Mouse (Mus musculus) megakaryocyte-erythroid progenitor cell, adult 5-6 weeks (primary cell): ENCODE results near the gene Upk2. TPM values are rescaled to one million over a fixed set of nuclear protein-coding genes. Genes with fewer than 3 reads are reported as not detected.
"Not testable (repeated sequence)": the region's sequence is repeated elsewhere in the genome, so short reads cannot be mapped to it uniquely, and the experiment has no call there.

ENCODE experiments used
- ATAC-seq: replicated peaks from 2 replicates; pipeline ENCODE4 v1.8.0; 2016; ENCODE audit warnings: mild to moderate bottlenecking, inconsistent platforms; ENCODE audit not compliant: severe bottlenecking, poor library complexity, low FRiP score, low TSS enrichment
- total RNA-seq, 2 experiments: library from RNA; stranded (forward) in 1 of 2; stranded (reverse) in 1 of 2; fragments of 200-1000, 215-1000 nt in 1 of 2; fragments of >200 nt in 1 of 2; fragmentation: Nextera tagmentation in 1 of 2; gene quantifications; 2 replicates each; pipeline ENCODE4 v1.2.3; 2014 to 2017

Gene Upk2
- total RNA-seq, 2 experiments from 2014 or later, result not detected

DNA sequence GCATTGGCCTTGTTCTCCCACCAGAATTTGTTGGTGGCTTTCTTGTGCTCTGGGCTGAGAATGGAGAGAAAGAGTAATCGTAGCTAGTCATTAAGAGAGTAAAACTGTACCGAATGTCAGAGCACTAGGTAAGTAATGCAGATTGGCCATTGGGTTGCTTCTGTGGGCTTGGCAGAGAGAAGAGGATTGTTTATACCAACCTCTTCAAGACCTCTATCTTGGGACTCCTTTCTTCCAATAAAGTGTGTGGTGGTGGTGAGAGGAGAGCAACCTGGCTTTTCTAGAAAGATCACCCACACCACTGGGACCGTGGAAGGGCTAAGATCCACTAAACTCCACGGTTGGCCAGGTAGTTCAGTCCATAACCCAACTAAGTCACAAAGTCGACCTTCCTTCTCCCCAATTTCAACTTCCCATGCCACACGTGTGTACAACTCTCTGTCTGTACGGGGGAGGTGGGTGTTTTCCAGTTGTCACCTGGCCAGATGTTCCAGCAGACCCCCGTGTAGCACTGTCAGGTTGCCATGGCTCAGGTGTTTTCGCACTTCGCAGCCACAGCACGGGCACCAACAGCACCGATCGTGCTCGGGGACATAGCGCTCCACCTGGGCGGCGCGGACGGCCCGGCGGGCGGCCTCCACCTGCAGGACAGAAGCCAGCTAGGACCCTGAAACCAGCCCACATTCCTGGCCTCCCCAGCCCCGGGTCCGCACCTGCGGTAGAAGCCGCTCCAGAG lies 37.5 kb downstream of the Upk2 start:
- ATAC-seq, result peak; percentile 13; the same call in 1 of the 2 replicates

DNA sequence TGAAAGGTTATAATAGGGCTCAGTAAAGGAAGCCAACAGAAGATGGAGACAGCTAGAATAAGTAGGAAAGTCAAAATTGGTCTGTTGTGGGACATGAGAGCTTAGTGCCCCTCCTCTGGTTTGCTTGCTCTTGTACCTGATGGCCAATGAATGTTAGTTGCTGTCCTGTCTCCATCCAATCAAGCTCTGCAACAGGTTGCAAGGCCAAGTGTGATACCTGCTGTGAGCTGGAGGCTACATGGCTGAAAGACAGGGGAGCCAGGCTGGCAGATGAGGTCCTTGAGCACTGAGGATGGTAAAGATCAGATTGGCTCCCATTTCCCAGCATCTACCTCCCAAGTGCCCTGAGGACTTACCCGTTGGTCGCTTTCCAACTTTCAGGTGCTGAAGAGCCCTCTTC lies 42.0 kb downstream of the Upk2 start:
- peak; percentile 8; the same call in 1 of the 2 replicates for ATAC-seq

DNA sequence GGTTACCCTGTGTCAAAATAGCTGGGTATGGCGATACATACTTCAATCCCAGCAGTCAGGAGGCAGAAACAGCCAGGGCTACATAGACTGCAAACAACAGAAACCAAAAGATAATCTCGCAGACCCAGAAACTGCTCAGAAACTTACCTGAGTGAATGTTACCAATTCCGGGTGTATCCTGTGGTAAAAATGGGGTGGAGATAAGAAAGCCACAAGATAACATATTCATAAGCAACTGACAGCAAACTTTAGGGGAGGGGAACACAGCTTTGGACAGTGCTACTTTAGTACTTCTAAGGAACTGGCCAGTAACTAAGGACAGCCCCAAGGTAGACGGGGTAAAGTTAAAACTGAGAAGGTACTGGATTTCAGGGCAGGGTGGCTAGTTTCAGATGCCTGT lies 42.5 kb downstream of the Upk2 start:
- peak; percentile 16 for ATAC-seq

DNA sequence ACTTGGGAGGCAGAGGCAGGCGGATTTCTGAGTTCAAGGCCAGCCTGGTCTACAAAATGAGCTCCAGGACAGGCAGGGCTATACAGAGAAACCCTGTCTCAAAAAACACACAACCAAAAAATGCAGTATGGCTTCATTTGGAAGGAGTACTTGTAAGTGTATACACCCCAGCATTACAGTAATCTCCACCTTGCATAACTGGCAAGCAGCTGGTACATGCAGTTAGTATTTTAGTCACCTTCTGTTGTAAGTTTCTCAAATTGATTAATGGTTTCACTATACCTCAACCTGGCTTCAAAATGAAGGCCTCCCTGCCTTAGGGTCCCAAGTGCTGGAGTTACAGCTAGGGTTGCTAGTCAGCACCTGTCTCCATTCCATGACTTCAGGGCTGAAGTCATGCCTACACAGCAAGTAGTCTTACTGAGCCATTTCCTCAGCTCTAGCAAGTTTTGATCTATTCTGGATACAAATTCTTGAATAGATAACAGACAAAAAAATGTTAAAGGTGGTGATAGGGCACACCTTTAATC lies 43.1 kb downstream of the Upk2 start:
- ATAC-seq, result 0 out of 2 replicates have a peak, but pooled peaks have one; percentile 1

DNA sequence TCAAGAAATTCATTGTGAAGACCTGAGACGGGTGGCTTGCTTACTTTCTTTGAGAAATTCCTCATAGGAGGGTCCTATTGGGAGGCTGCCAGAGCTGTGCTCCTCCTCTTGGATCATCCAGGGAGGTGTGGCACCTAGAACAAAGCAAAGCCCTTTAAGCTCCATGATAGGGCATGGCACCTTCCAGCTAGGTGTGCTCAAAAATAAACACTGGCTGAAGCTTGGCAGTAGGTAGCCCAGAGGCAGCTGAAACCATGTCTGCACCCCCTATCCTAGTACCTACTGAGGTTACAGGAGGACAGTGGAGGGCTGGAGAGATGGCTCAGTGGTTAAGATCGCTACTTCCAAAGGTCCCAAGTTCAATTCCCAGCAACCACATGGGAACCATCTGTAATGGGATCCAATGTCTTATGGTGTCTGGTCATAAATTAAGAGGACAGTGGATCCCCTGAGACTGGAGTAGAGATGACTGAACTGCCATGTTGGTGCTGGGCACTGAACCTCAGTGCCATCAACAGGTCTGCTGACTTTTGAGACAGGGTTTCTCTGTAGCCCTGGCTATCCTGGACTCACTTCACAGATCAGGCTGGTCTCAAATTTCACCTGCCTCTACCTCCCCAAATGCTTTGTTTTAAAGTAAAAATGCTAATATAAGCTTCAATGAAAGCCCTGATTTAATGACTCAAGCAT lies 44.0 kb downstream of the Upk2 start:
- ATAC-seq, result no peak

DNA sequence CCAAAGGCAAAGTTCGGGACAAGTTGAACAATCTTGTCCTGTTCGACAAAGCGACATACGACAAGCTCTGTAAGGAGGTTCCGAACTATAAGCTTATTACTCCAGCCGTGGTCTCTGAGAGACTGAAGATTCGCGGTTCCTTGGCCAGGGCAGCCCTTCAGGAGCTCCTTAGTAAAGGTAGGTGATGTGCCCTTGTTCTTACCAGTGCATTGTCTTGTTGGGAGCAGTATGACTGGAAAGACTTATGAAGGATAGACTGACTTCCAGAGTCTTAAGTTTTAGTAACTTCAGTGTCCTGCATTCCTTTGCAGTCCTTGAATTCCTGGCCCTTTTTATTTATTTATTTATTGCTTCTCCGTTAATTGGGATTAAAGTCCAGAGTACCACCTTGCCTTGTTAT lies 46.1 kb downstream of the Upk2 start:
- not testable (repeated sequence) for ATAC-seq

DNA sequence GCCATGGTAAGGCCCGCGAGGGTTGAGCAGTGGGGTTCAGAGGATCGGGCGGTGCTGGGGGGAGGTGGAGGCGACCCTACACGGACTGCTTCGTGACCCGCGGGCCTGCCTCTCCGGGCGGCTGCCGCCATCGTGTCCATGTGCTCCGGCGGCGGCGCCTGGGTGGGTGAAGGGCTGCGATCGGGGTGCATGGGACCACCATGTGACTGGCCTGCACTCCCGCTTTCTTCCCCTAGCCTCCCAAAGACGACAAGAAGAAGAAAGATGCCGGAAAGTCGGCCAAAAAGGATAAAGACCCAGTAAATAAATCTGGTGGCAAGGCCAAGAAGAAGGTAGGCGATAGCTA lies 47.1 kb downstream of the Upk2 start:
- no peak for ATAC-seq

DNA sequence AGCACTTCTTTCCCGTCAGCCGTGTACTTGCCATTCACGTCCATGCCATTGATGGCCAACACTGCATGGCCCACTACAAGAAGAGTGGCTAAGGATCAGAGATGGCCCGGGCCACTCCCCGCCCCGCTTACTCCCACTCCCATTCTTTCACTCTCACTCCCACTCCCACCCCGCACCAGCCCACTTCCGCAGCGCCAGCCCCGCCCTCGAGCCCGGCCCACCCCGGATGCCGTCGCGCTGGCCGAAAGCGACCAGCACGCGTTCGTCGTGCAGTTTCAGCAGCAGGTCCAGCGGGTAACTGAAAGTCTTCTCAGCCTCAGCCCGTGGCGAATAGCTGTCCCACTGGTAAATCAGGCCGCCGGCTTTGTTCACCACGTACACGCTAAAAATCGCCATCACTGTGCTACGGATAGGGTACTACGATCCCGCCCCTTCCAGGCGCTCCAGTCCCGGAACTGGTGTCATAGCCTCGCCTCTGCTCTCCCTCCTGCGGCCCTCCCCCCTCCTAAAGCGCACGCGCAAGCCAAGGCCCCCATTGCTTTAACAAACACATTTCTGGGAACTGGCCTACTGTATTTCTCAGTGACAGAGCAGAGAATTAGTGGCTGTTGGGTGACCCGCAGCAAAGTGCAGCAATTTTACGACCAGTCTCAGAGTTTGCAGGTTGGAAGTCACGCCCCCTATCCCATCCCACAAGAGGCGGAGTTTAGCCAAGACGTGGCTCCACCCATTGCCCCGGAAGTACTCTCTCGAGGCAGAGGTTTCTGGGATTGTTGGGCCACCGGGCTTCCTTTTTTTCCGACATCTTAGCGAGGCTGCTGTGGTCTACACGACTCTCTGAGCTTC lies 47.6 kb downstream of the Upk2 start, which contains the start of the genes Rps25 and Trappc4:
Gene Rps25 (plus strand): TSS at position 234 of the 846 bp plus-strand sequence.
Gene Trappc4 (minus strand): TSS at position 695 of the 846 bp plus-strand sequence.
- peak; percentile 92 for ATAC-seq

DNA sequence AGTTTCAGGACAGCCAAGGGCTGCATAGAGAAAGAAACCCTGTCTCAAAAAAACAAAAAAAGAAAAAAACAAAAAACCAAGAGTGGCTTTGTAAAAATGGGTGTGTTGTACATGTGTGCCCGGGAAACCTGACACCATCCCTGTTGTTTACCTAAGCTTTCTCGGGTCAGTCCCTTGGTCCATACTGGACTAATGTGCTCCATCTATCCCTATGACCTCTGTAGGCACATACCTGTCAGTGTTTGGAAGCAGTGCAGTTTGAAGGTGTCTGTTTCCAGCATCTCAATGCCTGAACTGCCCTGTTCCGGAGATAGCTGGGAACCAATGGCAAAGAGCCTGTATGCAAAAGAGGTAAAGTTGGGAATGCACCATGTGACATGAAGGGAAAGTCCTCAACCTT lies 49.8 kb downstream of the Upk2 start:
- no peak for ATAC-seq

Other genes with a start within 250 kb of the Upk2 start
- 36.5 and 38.8 TPM in 2 replicates for gene Cbl, start 220.9 kb downstream of the Upk2 start, total RNA-seq (2014; fragmentation: Nextera tagmentation)
- 8.4 and 39.5 TPM in 2 replicates for gene Cbl, start 220.9 kb downstream of the Upk2 start, total RNA-seq (2017)
- not detected in 2 replicates for gene Ccdc153, start 214.3 kb downstream of the Upk2 start, total RNA-seq (2014; fragmentation: Nextera tagmentation)
- gene Ccdc153, start 214.3 kb downstream of the Upk2 start, total RNA-seq (2017), result not detected in 2 replicates
- gene Pdzd3, start 203.5 kb downstream of the Upk2 start, total RNA-seq (2014; fragmentation: Nextera tagmentation), result not detected in 2 replicates
- gene Pdzd3, start 203.5 kb downstream of the Upk2 start, total RNA-seq (2017), result not detected in 2 replicates
- gene Nlrx1, start 186.4 kb downstream of the Upk2 start, total RNA-seq (2014; fragmentation: Nextera tagmentation), result 1.3 and 1.8 TPM in 2 replicates
- 0.80 and 3.1 TPM in 2 replicates for gene Nlrx1, start 186.4 kb downstream of the Upk2 start, total RNA-seq (2017)
- gene Abcg4, start 166.4 kb downstream of the Upk2 start, total RNA-seq (2014; fragmentation: Nextera tagmentation), result 82.3 and 111 TPM in 2 replicates
- 13.4 TPM in 2 replicates for gene Abcg4, start 166.4 kb downstream of the Upk2 start, total RNA-seq (2017)
- 25.3 and 43.7 TPM in 2 replicates for gene Hinfp, start 149.3 kb downstream of the Upk2 start, total RNA-seq (2014; fragmentation: Nextera tagmentation)
- gene Hinfp, start 149.3 kb downstream of the Upk2 start, total RNA-seq (2017), result 11.3 and 16.2 TPM in 2 replicates
- gene C2cd2l, start 134.7 kb downstream of the Upk2 start, total RNA-seq (2014; fragmentation: Nextera tagmentation), result 11.4 and 15.1 TPM in 2 replicates
- 4.0 and 6.9 TPM in 2 replicates for gene C2cd2l, start 134.7 kb downstream of the Upk2 start, total RNA-seq (2017)
- gene Dpagt1, start 129.0 kb downstream of the Upk2 start, total RNA-seq (2014; fragmentation: Nextera tagmentation), result 31.0 and 35.5 TPM in 2 replicates
- gene Dpagt1, start 129.0 kb downstream of the Upk2 start, total RNA-seq (2017), result 7.9 and 10.1 TPM in 2 replicates
- gene H2afx, start 120.3 kb downstream of the Upk2 start, total RNA-seq (2014; fragmentation: Nextera tagmentation), result 89.4 and 90.9 TPM in 2 replicates
- gene H2afx, start 120.3 kb downstream of the Upk2 start, total RNA-seq (2017), result 133 and 205 TPM in 2 replicates
- gene Hmbs, start 110.7 kb downstream of the Upk2 start, total RNA-seq (2014; fragmentation: Nextera tagmentation), result 498 and 537 TPM in 2 replicates
- gene Hmbs, start 110.7 kb downstream of the Upk2 start, total RNA-seq (2017), result 135 and 240 TPM in 2 replicates
- 16.4 and 24.5 TPM in 2 replicates for gene Vps11, start 93.3 kb downstream of the Upk2 start, total RNA-seq (2014; fragmentation: Nextera tagmentation)
- 12.8 and 15.3 TPM in 2 replicates for gene Vps11, start 93.3 kb downstream of the Upk2 start, total RNA-seq (2017)
- gene Hyou1, start 75.5 kb downstream of the Upk2 start, total RNA-seq (2014; fragmentation: Nextera tagmentation), result 45.1 and 45.6 TPM in 2 replicates
- 56.5 and 77.5 TPM in 2 replicates for gene Hyou1, start 75.5 kb downstream of the Upk2 start, total RNA-seq (2017)
- gene Slc37a4, start 58.1 kb downstream of the Upk2 start, total RNA-seq (2014; fragmentation: Nextera tagmentation), result 20.5 and 32.2 TPM in 2 replicates
- gene Slc37a4, start 58.1 kb downstream of the Upk2 start, total RNA-seq (2017), result 11.4 and 43.0 TPM in 2 replicates
- gene Rps25, start 47.8 kb downstream of the Upk2 start, total RNA-seq (2014; fragmentation: Nextera tagmentation), result 4,337 and 4,372 TPM in 2 replicates
- 1,747 and 2,464 TPM in 2 replicates for gene Rps25, start 47.8 kb downstream of the Upk2 start, total RNA-seq (2017)
- 71.6 and 116 TPM in 2 replicates for gene Trappc4, start 47.4 kb downstream of the Upk2 start, total RNA-seq (2014; fragmentation: Nextera tagmentation)
- 28.4 and 36.8 TPM in 2 replicates for gene Trappc4, start 47.4 kb downstream of the Upk2 start, total RNA-seq (2017)
- 51.4 and 56.1 TPM in 2 replicates for gene Ccdc84, start 36.4 kb downstream of the Upk2 start, total RNA-seq (2014; fragmentation: Nextera tagmentation)
- gene Ccdc84, start 36.4 kb downstream of the Upk2 start, total RNA-seq (2017), result 18.9 and 19.3 TPM in 2 replicates
- gene Foxr1, start 13.8 kb downstream of the Upk2 start, total RNA-seq (2014; fragmentation: Nextera tagmentation), result not detected in 2 replicates
- not detected in 2 replicates for gene Foxr1, start 13.8 kb downstream of the Upk2 start, total RNA-seq (2017)
- gene Bcl9l, start 27.8 kb upstream of the Upk2 start, total RNA-seq (2014; fragmentation: Nextera tagmentation), result 4.8 and 5.5 TPM in 2 replicates
- 0.52 and 3.7 TPM in 2 replicates for gene Bcl9l, start 27.8 kb upstream of the Upk2 start, total RNA-seq (2017)
- gene Cxcr5, start 106.9 kb upstream of the Upk2 start, total RNA-seq (2014; fragmentation: Nextera tagmentation), result 0.54 and 6.2 TPM in 2 replicates
- gene Cxcr5, start 106.9 kb upstream of the Upk2 start, total RNA-seq (2017), result 0.08 and 1.8 TPM in 2 replicates
- 73.6 and 92.1 TPM in 2 replicates for gene Ddx6, start 149.9 kb upstream of the Upk2 start, total RNA-seq (2014; fragmentation: Nextera tagmentation)
- 76.4 and 93.3 TPM in 2 replicates for gene Ddx6, start 149.9 kb upstream of the Upk2 start, total RNA-seq (2017)
- gene Treh, start 218.3 kb upstream of the Upk2 start, total RNA-seq (2014; fragmentation: Nextera tagmentation), result not detected in 2 replicates
- not detected in 2 replicates for gene Treh, start 218.3 kb upstream of the Upk2 start, total RNA-seq (2017)